In genomic region chr10:25199510-25200353, GRCm38 (mm10) we compare ENCODE assay signal across 9 mouse cellular contexts.
DNase-seq lines count a peak whose midpoint lies in the region; ATAC-seq and TF ChIP-seq lines count a peak whose summit lies in the region.
"Had no signal": no experiment of that assay in that cellular context is flagged by ENCODE, and none has a peak within 500 bp of the region (broad histone marks: within the 10 kb centered on the region; RNA-seq: fewer than 3 reads in every experiment).

No protein-coding gene starts in this region.

- peaks cover 15% of the 10 kb centered on the region for H3K27me3 ChIP-seq in E14TG2a.4 (ENCODE audit: insufficient read depth, low read length)
- no peaks in the 10 kb centered on the region for H3K27me3 ChIP-seq in forebrain, embryonic 15.5 days
- no peaks in the 10 kb centered on the region for H3K27me3 ChIP-seq in heart, embryonic 16.5 days (ENCODE audit: control insufficient read depth, insufficient read depth, low read length)
- no peaks in the 10 kb centered on the region for H3K27me3 ChIP-seq in kidney, embryonic 16.5 days (ENCODE audit: insufficient read depth, low read length)
- H3K27me3 ChIP-seq in midbrain, embryonic 14.5 days (ENCODE audit: control insufficient read depth, insufficient read depth, low read length), result no peaks in the 10 kb centered on the region

- H3K4me2 ChIP-seq in forebrain, embryonic 15.5 days (replicated peaks), result peak overlapping the region; percentile 82
- H3K4me2 ChIP-seq in heart, embryonic 16.5 days (ENCODE audit: low read depth, low read length), result peak overlapping the region; percentile 79
- peak overlapping the region; percentile 67 for H3K4me2 ChIP-seq in kidney, embryonic 16.5 days (replicated peaks; ENCODE audit: low read depth, low read length)
- H3K4me2 ChIP-seq in midbrain, embryonic 14.5 days (ENCODE audit: low read length), result peak overlapping the region; percentile 64

- TF ChIP-seq CTCF in E14TG2a.4 (conservative IDR thresholded peaks at IDR 0.05; ENCODE audit: low read length), result no peak

- H3K9ac ChIP-seq in forebrain, embryonic 15.5 days (replicated peaks), result peak overlapping the region; percentile 76
- H3K9ac ChIP-seq in heart, embryonic 16.5 days (ENCODE audit: low read length), result peak overlapping the region; percentile 70
- H3K9ac ChIP-seq in kidney, embryonic 16.5 days (replicated peaks; ENCODE audit: low read length), result peak overlapping the region; percentile 62
- peak overlapping the region; percentile 58 for H3K9ac ChIP-seq in midbrain, embryonic 14.5 days (replicated peaks; ENCODE audit: low read length)

- 14% methylated on average over 32 of the region's 32 CpGs for WGBS in forebrain, embryonic 15.5 days
- 14% methylated on average over 32 of the region's 32 CpGs for WGBS in heart, embryonic 16.5 days
- 18% methylated on average over 29 of the region's 32 CpGs for WGBS in kidney, embryonic 16.5 days
- WGBS in midbrain, embryonic 14.5 days, result 16% methylated on average over 32 of the region's 32 CpGs

- H3K9me3 ChIP-seq in E14TG2a.4 (ENCODE audit: low read length), result no peaks in the 10 kb centered on the region
- no peaks in the 10 kb centered on the region for H3K9me3 ChIP-seq in forebrain, embryonic 15.5 days
- H3K9me3 ChIP-seq in heart, embryonic 16.5 days (replicated peaks; ENCODE audit: control insufficient read depth, low read length), result no peaks in the 10 kb centered on the region
- H3K9me3 ChIP-seq in kidney, embryonic 16.5 days (ENCODE audit: low read length), result no peaks in the 10 kb centered on the region
- H3K9me3 ChIP-seq in midbrain, embryonic 14.5 days (ENCODE audit: control insufficient read depth, low read length), result no peaks in the 10 kb centered on the region
- H3K9me3 ChIP-seq: G1E had no signal

- ATAC-seq in forebrain, embryonic 15.5 days (replicated peaks), result peak; percentile 91
- ATAC-seq in heart, embryonic 16.5 days (replicated peaks; ENCODE audit: extremely low read depth, insufficient read depth, low FRiP score), result peak; percentile 58; the same call in 1 of the 2 replicates
- peak; percentile 84; the same call in 1 of the 2 replicates for ATAC-seq in kidney, embryonic 16.5 days (ENCODE audit: low FRiP score, low TSS enrichment)
- ATAC-seq in midbrain, embryonic 14.5 days (ENCODE audit: low FRiP score, low TSS enrichment), result peak; percentile 84

- peak; percentile 89 to 93 for DNase-seq in cerebellum, adult 18-20 months
- DNase-seq in liver, result peak; percentile 40
- DNase-seq in midbrain, embryonic 14.5 days, result peak; percentile 79
- DNase-seq in testis, postnatal 10 days (ENCODE audit: low spot score), result peak; percentile 65

- no peaks in the 10 kb centered on the region for H3K36me3 ChIP-seq in E14TG2a.4 (ENCODE audit: insufficient read depth, low read length)
- H3K36me3 ChIP-seq in forebrain, embryonic 15.5 days, result no peaks in the 10 kb centered on the region
- no peaks in the 10 kb centered on the region for H3K36me3 ChIP-seq in heart, embryonic 16.5 days (ENCODE audit: control insufficient read depth, insufficient read depth)
- no peaks in the 10 kb centered on the region for H3K36me3 ChIP-seq in kidney, embryonic 16.5 days (ENCODE audit: insufficient read depth, low read length)
- no peaks in the 10 kb centered on the region for H3K36me3 ChIP-seq in midbrain, embryonic 14.5 days (ENCODE audit: control insufficient read depth, insufficient read depth, low read length)
- H3K36me3 ChIP-seq: G1E had no signal

- H3K4me1 ChIP-seq in E14TG2a.4 (replicated peaks; ENCODE audit: low read depth, low read length), result peaks cover 36% of the 10 kb centered on the region
- H3K4me1 ChIP-seq in forebrain, embryonic 15.5 days, result peaks cover 15% of the 10 kb centered on the region; the same call in 1 of the 2 replicates
- H3K4me1 ChIP-seq in heart, embryonic 16.5 days (ENCODE audit: control insufficient read depth, insufficient read depth, low read length), result peaks cover 7% of the 10 kb centered on the region; the same call in 1 of the 2 replicates
- H3K4me1 ChIP-seq in kidney, embryonic 16.5 days (ENCODE audit: insufficient read depth, low read length), result peaks cover 13% of the 10 kb centered on the region
- 0 out of 2 replicates have a peak, but pooled peaks cover 6% of the 10 kb centered on the region for H3K4me1 ChIP-seq in midbrain, embryonic 14.5 days (ENCODE audit: control insufficient read depth, insufficient read depth, low read length)

- H3K4me3 ChIP-seq in E14TG2a.4 (replicated peaks; ENCODE audit: low read length), result peak overlapping the region; percentile 62
- peak overlapping the region; percentile 53 for H3K4me3 ChIP-seq in forebrain, embryonic 15.5 days
- H3K4me3 ChIP-seq in heart, embryonic 16.5 days (ENCODE audit: low read length), result peak overlapping the region; percentile 55
- peak overlapping the region; percentile 44 for H3K4me3 ChIP-seq in kidney, embryonic 16.5 days (ENCODE audit: low read length)
- H3K4me3 ChIP-seq in midbrain, embryonic 14.5 days (replicated peaks; ENCODE audit: low read depth, low read length), result peak overlapping the region; percentile 39

- peak overlapping the region; percentile 66 for H3K27ac ChIP-seq in forebrain, embryonic 15.5 days (replicated peaks)
- no peak overlapping the region for H3K27ac ChIP-seq in heart, embryonic 16.5 days (ENCODE audit: low read length)
- no peak overlapping the region for H3K27ac ChIP-seq in kidney, embryonic 16.5 days (ENCODE audit: low read length)
- peak overlapping the region; percentile 53 for H3K27ac ChIP-seq in midbrain, embryonic 14.5 days (replicated peaks; ENCODE audit: low read depth, low read length)

Comparison
In these comparisons a context has a peak if more than half of its experiments do, and no peak if none do; other contexts are left out.
1. DNase-seq: peak in every context shown above with its lines; median percentile 91 in cerebellum, adult 18-20 months; 79 in midbrain, embryonic 14.5 days; 65 in testis, postnatal 10 days; 40 in liver.
2. H3K27ac ChIP-seq: peak in forebrain, embryonic 15.5 days (single experiment) and midbrain, embryonic 14.5 days (single experiment); none in heart, embryonic 16.5 days (single experiment) and kidney, embryonic 16.5 days (single experiment).
3. Peak in every context shown above with its lines, with median percentiles within 50 percentile points of each other: H3K4me3 ChIP-seq, ATAC-seq, H3K4me2 ChIP-seq and H3K9ac ChIP-seq.